Mouse (Mus musculus) gastrocnemius, postnatal 14 days (tissue): Measurements from ENCODE around the gene Zc3h10. TPM values are rescaled to one million over a fixed set of nuclear protein-coding genes. Genes with fewer than 3 reads are reported as not detected.
"Not testable (repeated sequence)": the region's sequence is repeated elsewhere in the genome, so short reads cannot be mapped to it uniquely, and the experiment has no call there.

Experiments
- DNase-seq: peaks from one replicate; pipeline ENCODE4 v3.0.0; 2021; ENCODE audit warnings: mixed read lengths
- intact Hi-C: fragments of 180-260 bp; cut with DNase I; formaldehyde crosslinking; loops from one replicate; pipeline ENCODE4 v1.15.1; 2025; ENCODE audit warnings: low total_unique reads
- total RNA-seq, 2 experiments: library from RNA; stranded (reverse); gene quantifications; 2 replicates each; pipeline ENCODE4 v1.2.3; 2021

Gene Zc3h10
- total RNA-seq, 2 experiments from 2014 or later = 5.0 to 6.4 TPM

DNA sequence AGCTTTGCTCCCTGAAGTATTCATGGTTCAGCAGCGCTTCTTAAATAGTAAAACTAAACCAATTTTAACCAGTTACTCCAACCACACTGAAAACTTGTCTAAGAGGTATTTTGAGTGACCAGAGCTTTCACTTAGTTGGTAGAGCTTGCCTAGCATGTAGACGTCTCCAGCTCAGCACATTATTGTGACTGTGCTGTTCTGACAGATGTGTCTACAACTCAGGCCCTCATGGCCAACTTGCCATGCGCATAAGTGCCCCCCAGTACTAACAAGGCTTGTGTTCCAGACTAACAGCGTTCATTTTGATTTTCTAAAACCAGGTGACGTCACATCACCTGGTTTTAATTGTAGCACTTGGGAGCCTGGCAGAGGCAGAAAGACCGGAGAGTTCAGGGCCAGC is 9.4 kb upstream of the Zc3h10 start:
- intact Hi-C loops = loop anchor here (5.0 kb wide), 1 partner anchor 55 kb away; no protein-coding TSS in a partner anchor
- DNase-seq = no peak

DNA sequence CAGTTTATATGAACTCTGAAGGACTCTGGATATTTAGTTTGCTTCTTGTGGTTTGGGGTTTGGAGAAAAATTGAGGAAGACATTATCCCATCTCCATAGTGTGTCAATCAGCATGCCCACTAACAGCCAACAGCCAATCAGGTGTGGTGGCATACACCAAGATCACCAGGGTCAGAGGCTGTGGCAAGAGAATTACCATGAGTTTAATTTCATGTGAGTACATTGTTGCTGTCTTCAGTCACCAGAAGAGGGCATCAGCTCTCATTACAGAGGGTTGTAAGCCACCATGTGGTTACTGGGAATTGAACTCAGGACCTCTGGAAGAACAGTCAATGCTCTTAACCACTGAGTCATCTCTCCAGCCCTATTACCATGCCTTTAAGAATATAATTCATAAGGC is 8.7 kb upstream of the Zc3h10 start:
- DNase-seq = no peak
- intact Hi-C loops = loop anchor here (5.0 kb wide), 1 partner anchor 56 kb away; no protein-coding TSS in a partner anchor

DNA sequence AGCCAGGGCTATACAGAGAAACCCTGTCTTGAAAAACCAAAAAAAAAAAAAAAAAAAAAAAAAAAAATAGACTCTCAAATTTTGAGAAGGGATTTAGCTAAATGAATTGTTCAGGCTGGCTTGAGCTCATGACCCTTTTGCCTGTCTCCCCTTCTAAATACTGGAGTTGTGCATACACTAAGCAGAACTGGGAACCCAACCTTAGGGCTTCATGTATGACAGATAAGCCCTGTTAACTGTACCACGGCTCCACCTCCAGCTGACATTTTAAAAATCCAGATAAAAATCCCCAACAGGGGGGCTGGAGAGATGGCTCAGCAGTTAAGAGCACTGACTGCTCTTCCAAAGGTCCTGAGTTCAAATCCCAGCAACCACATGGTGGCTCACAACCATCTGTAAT is 8.0 kb upstream of the Zc3h10 start:
- not testable (repeated sequence) for DNase-seq
- intact Hi-C loops = loop anchor here (5.0 kb wide), 1 partner anchor 57 kb away; no protein-coding TSS in a partner anchor

DNA sequence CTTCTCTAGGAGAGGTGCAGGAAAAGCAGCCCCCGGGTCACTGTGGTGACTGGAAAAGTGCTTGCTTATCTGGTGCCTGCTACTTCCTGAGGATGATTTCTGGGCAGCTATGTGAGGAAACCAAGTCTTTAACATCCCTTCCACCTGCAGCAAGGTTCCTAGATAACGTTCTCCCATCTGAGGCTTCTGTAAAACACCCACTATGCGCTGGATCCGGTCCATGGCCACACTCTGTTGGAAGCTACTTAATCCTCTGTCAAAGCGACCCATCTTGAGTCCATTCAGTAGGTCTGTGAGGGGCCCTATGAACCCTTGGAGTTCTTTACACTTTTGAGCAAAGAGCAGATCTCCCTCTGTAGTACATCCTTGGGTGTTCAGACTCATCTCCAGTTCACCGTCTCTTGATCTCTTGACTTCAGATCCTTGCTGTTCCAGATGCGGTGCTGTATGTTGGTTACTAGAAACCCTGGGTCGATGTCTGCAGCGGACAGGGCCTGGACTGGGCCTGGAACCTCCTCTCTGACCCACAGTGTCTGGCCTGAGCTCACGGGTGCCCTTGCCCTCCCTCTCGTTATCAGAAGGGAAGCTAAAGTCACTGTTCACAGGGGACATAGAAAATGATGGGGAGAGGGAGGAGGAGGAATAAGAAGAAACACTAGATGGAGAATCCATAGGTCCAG is 2.7 kb upstream of the Zc3h10 start:
- intact Hi-C loops, DNase-seq: not testable (repeated sequence)

DNA sequence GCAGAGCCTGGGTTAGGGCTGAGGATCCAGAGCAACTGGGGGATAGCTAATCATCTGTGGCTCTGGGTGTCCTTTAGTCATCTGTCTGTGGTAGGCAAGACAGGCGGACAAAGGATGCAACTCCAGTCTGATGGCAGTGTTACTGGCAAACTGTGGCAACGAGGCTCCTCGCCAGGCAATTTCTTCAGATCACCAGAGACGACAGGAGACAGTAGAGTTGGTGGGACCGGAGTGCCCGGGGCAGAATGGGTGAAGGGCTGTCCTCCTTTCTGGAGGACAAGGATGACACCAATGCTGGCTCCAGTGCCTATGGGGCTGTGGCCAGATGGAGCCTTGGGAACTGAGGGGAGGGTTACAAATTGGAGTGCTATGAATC is 2.1 kb upstream of the Zc3h10 start:
- DNase-seq = peak; percentile 13
- intact Hi-C loops = not testable (repeated sequence)

DNA sequence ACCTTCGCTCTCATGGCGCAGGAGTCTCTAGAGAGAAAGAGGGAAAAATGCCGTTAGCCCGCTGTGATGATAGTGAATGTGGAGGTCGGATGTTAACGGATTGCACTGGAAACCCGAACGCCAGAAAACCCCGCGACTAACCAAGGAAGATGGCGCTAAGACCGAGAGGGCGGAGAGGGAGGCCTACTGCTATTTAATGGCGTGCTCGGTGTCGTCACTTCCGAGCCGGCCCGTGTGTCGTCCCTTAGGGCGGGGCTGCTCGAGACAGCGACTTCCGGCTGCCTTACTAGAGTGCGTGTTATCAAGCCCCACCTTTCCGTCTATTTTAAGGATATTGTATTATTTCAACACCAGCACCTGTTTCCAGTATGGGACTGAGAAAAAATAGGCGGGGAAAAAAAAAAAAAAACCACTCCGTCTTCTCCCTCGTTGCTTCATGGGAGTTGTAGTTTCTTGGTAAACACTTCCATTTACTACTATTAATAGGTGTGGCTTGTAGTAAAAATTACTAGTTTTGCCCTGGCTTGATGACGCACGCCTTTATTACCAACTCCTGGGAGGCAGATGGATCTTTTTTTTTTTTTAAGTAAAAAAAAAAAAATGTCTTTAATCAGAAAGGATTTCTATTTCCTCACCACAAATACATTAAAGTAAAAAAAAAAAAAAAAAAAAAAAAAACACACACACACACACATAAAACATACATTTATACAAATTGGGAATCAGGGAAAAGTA is 1.5 kb upstream of the Zc3h10 start, which contains the start of gene Rpl41:
Gene Rpl41 (minus strand): TSS at position 359 of the 735 bp plus-strand sequence.
- DNase-seq = peak; percentile 93
- intact Hi-C loops = no loop called here

DNA sequence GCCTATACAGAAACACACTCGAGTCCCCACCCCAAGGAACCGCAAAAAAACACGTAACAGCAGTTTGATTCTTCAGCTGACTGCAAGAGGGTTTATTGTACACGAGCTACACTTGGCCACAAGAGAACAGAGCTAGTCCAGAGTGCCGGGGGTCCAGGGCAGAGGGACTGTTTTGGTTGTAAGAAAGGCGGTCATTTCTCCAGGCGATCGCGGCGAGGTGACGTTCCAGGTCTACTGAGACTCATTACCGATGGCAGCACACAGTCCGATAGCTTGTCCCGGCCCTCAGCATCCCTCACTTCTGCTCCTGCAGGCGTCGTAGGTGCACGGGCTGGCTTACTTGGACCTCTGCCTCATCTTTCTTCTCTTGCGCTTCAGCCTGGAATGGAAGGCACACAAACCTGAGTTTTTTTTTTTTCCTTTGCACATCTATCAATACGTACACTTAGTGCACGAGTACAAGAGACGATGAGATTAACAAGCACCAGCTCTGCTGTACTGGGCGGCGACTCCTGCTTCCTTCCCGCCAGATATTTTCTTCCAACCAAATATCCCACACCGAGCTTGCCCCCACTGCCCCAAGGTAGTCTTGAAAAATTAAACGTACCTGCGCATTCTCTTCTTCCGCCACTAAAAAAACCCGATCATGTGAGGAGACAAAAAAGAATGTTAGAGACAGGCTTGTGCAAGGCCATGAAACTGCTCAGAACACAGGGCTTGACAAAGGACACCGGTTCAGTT is 647 bp upstream of the Zc3h10 start:
- DNase-seq, intact Hi-C loops: not testable (repeated sequence)

DNA sequence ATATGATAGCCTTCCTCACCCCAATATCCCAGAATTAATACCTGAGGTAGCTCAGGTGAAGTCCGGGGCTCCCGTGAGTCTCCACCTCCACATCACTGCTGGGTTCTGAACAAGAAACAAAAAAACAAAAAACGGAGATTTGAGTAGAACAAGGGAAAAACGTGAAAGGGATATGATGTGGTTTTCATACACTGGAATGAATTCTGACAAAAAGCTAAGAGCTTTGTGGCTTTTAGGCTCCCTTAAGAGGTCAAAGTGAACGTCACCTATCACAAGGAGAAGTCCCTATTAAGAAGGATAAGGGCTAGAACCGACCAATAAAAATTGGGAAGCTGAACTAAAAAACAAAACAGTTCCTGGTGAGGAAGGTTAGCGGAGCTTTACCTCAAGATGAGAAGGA is 787 bp downstream of the Zc3h10 start:
- intact Hi-C loops = no loop called here
- no peak for DNase-seq

DNA sequence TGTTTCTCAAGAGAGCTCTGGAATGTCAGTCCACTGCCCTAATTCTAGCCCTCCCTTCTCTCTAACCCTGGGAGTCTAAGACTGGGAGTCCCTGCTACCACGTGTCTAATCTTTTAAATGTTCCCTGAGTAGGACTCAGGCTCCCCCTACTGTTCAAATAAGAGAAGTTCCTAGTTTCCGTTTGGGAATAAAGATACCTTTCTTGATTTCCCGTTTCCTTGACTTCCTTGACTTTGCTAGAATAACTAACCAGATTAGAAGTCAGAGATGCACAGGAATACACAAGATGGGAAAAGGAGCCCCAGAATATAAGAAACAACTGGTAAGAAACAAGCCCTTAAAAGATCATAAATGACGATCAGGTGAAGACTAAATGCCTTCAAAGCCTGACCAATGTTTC is 1.2 kb downstream of the Zc3h10 start:
- intact Hi-C loops = no loop called here

DNA sequence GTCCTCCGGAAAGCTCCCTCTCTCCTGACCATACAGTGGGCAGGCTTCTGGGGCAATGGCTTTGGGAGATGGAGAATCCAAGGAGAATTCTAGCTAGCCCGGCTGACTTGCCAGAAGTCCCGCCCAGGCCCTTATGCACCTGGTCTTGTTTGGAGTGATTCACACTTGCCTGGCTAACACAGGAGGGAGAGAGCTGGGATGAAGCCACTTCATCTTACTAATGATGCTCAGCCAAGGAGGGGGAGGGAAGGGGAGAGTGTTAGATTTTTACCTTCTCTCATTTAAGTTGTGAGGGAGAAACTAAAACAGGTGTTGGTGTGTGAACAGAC is 2.0 kb downstream of the Zc3h10 start:
- no peak for DNase-seq
- intact Hi-C loops = no loop called here

More for the DNA sequence above, 1.2 kb downstream of the Zc3h10 start:
- DNase-seq = no peak

DNA sequence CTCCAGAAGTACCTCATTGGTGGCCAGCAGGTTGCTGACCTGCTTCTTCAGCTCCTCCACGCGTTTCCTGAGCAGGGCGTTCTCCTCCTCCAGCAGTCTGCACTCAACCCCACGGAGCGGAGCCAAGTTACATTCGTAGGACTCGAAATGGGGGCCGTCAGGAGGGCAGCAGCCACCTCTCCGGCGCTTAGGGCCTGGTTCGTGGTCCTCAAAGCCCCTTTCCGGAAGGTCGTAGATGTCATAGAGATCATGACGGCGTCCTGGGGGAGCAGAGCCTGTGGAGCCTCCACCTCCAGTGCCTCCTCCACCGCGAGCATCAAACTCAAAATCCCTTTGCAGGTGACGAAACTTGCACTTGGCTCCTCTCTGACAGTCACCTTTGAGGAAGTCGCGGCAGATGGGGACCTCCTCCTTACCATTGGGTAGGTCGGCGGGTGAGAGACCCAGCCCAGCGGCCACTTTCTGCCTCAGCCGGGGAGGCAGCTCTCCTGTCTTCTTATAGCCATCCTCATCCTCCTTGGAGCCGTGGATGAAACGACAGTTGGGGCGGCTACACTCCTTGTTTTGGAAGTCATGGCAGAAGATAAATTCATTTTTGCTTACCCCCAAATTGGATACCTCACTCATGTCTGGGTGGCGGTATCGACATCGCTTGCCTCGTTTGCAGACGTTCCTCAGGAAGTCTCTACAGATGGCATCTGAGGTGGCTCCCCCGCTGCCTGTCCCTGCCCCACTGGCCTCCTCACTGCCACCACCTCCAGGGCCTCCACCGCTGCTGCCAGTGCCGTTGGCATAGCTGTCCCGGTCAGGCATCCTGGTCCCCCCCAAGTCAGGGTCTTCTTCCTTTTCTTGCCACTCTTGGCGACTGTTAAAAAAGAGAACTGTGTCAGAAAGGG is 2.7 kb downstream of the Zc3h10 start:
- intact Hi-C loops = no loop called here
- no peak for DNase-seq

DNA sequence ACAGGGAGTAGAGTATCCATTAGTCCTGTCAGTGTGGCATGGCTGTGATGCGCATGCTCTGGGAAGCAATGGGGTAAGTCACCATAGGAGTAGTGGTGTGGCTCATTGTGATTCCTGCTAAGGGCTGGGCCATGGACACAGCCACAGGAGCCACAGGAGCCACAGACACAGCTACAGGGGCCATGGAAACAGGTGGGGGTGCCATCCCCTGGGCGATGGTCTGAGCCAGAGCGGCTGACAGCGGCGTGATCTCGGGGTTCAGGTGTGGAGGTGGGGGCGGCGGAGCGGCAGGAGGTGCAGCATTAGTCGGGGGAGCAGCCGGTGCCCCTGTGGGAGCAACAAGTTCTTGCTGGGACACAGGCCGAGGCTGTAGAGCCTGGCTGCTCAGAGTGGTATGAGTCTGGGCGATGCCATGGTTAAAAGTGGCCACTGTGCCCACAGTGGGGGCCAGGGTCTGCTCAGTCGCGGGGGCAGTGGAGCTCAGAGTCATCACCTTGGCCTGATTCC is 3.4 kb downstream of the Zc3h10 start:
- no peak for DNase-seq
- intact Hi-C loops = no loop called here

DNA sequence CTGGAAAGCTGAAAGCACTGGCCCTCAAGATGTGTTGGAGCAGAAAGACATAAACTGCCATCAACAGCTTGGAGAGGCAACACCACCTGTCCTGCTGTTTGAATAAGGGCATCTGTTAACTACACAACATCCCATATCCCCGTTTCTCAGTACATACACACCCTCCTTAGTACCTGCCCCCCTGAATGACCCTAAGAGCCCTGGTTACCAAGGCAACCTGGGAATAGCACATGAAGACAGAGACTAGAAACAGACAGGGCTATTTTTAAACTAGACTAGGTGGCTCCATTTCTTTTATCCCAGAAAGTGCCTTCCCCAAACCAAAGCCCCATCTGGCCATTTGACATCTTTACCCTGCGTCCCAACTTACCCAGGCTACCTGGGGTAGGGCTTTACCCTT is 4.5 kb downstream of the Zc3h10 start:
- intact Hi-C loops = no loop called here
- no peak for DNase-seq

DNA sequence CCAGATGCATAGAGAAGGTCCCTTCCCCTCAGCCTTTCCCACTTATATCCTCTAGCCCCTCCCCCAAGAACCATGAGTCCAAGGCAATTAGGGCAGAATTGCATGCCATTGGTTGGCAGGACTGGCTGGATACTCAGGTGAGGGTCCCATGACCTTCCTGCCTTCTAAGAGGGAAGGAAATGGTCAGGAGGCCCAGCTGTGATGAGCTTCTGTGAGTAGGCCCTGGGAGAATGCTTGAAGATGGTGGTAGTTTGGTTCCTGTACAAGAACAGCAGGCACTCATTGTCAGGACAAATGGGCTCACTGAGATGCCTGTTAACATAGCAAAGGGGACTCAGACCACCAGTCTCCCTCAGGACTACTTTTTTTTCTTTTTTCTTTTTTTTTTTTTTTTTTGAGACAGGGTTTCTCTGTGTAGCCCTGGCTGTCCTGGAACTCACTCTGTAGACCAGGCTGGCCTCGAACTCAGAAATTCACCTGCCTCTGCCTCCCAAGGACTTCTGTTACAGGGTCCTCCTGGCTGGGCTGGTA is 9.2 kb downstream of the Zc3h10 start:
- no peak for DNase-seq
- intact Hi-C loops = no loop called here

DNA sequence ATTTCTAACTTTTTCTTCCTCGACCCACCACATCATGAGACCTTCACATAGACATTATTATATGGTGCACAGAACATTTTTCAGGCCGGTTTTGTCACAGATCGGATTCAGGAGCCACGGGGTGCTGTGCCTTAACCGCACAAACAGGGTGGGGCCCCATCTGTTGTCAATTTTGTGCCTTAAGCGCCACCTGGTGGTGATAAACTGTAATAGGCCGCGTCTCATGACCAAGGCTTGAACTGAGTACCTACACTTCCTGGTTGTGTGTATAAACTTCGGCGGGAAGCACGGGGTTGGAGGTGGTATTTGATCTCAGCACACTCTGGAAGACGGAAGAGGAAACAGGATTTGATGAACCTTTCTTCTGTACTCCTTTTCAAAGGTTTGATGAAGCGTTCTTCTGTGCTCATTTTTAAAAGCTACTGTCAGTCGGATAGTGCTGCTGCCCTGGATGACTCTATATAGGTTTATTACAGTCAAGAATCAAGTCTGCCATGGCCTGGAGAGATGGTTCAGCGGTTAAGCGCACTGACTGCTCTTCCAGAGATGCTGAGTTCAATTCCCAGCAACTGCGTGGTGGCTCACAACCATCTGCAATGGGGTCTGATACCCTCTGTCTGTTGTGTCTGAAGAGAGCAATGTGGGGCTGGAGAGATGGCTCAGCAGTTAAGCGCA is 11.2 kb downstream of the Zc3h10 start:
- intact Hi-C loops = no loop called here
- peak; percentile 86 for DNase-seq

DNA sequence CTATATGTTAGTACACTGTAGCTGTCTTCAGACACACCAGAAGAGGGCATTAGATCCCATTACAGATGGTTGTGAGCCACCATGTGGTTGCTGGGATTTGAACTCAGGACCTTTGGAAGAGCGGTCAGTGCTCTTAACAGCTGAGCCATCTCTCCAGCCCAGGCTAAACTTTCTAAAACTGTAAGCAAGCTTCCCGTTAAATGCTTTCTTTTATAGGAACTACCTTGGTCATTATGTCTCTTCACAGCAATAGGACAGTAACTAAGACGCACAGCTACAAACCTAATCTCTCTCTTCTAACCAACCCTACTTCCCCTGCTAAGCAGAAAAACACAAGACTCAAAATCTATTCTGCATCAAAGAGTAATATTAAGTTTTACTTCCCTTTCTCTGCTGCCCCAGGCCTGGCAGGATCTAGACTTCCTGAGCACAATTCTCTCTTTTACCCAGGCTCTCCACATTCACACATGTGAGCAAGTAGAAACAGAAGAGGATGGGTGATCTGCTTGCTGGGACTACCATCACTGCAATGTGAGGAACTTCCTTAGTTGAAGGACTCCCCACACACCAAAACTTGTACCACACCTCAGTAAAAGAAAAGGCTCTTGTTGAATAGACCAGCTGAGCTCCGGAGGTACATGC is 11.8 kb downstream of the Zc3h10 start:
- intact Hi-C loops = no loop called here
- no peak for DNase-seq

DNA sequence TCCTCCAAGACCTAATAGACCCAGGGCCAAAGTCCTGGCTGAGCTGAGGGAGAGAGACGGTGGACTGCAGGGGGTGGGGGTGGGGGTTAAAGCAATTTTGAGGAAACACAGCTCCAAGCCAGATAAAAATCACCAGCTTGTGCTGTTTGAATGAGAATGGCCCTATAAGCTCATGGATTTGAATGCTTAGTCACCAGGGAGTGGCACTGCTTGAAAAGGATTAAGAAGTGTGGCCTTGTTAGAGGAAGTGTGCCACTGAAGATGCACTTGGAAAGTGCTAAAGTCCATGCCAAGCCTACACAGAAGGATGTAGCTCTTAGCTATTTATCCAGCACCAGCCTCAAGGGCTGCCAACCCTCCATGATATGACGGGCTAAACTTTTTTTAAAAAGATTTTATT is 12.4 kb downstream of the Zc3h10 start:
- intact Hi-C loops = no loop called here
- DNase-seq = no peak
